In the genomic region with DNA sequence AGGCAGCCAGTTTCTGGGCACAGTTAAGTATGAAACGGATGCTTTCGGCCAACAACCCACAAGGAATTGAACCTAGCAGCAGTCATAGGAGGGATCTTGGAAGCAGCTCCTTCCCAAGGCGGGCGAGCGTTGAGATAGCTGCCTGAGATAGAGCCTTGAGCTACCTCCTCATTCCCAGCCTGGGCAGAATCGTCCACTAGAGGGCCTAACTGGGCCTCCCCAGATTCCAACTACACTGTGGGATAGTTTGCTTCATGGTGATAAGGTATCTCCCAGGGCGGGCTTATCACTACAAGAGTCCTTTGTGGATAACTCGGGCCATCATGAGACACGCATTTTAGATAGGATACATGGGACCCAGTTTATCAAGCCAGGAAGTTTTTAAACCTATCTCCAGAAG, we compare ENCODE assay signal across 8 mouse cellular contexts. TPM values are rescaled to one million over a fixed set of nuclear protein-coding genes. Genes with fewer than 3 reads are reported as not detected.
DNase-seq lines count a peak whose midpoint lies in the region; ATAC-seq and TF ChIP-seq lines count a peak whose summit lies in the region.

No protein-coding gene starts in this region.

- TF ChIP-seq EP300 in stomach, postnatal 0 days (optimal IDR thresholded peaks at IDR 0.05), result no peak

- TF ChIP-seq CTCF in stomach, postnatal 0 days (IDR thresholded peaks at IDR 0.05; ENCODE audit: low read depth), result peak; percentile 62

- no peak overlapping the region for H3K4me3 ChIP-seq in stomach, postnatal 0 days (ENCODE audit: low read depth, low read length)
- H3K4me3 ChIP-seq in hindbrain, embryonic 10.5 days, result no peak overlapping the region

- H3K4me1 ChIP-seq in stomach, postnatal 0 days (replicated peaks; ENCODE audit: control insufficient read depth, insufficient read depth), result no peaks in the 10 kb centered on the region
- peaks cover 13% of the 10 kb centered on the region for H3K4me1 ChIP-seq in hindbrain, embryonic 10.5 days (replicated peaks)

- 67% methylated on average over 9 of the region's 9 CpGs for WGBS in stomach, postnatal 0 days
- 74% methylated on average over 9 of the region's 9 CpGs for WGBS in hindbrain, embryonic 10.5 days

- no peaks in the 10 kb centered on the region for H3K27me3 ChIP-seq in stomach, postnatal 0 days (ENCODE audit: control insufficient read depth, insufficient read depth, low read length)
- H3K27me3 ChIP-seq in hindbrain, embryonic 10.5 days (ENCODE audit: insufficient read depth, poor library complexity, severe bottlenecking), result no peaks in the 10 kb centered on the region

- H3K9ac ChIP-seq in stomach, postnatal 0 days (ENCODE audit: low read length), result no peak overlapping the region

- no peak overlapping the region for H3K27ac ChIP-seq in stomach, postnatal 0 days (replicated peaks)
- H3K27ac ChIP-seq in hindbrain, embryonic 10.5 days, result no peak overlapping the region

- ATAC-seq in stomach, postnatal 0 days (ENCODE audit: low FRiP score, low TSS enrichment), result no peak

- no peaks in the 10 kb centered on the region for H3K36me3 ChIP-seq in stomach, postnatal 0 days (ENCODE audit: control insufficient read depth, insufficient read depth, low read length)
- H3K36me3 ChIP-seq in hindbrain, embryonic 10.5 days, result no peaks in the 10 kb centered on the region

- H3K4me2 ChIP-seq in stomach, postnatal 0 days (replicated peaks; ENCODE audit: low read depth), result no peak overlapping the region

- peak; percentile 2 for DNase-seq in cerebellum, adult 8-10 months
- no peak for DNase-seq in cerebellum, adult 11-12 months
- peak; percentile 28 to 35 for DNase-seq in kidney, postnatal 4 days
- no peak for DNase-seq in kidney, adult 11 months
- peak; percentile 27 for DNase-seq in thymus, postnatal 4 days
- no peak for DNase-seq in thymus, postnatal 0 days (ENCODE audit: low spot score)
- DNase-seq in stomach, postnatal 0 days (ENCODE audit: low spot score), result no peak
- DNase-seq in hindbrain, embryonic 10.5 days (ENCODE audit: low spot score), result no peak

- H3K9me3 ChIP-seq in stomach, postnatal 0 days (ENCODE audit: control insufficient read depth, low read length), result no peaks in the 10 kb centered on the region
- H3K9me3 ChIP-seq in hindbrain, embryonic 10.5 days, result no peaks in the 10 kb centered on the region

RNA-seq across cellular contexts. Expression of gene Ipo5, which starts 35.9 kb away (rescaled TPM):
- polyA plus RNA-seq in thymus, postnatal 0 days (2015; fragmentation: Nextera tagmentation; extraction: Ambion mirVana), result 51.1 and 52.8 TPM in 2 replicates
- 30.7 and 31.5 TPM in 2 replicates for polyA plus RNA-seq in stomach, postnatal 0 days (2015; fragmentation: Nextera tagmentation; extraction: Ambion mirVana)
- 105 and 132 TPM in 2 replicates for polyA plus RNA-seq in hindbrain, embryonic 10.5 days (2016; fragmentation: Nextera tagmentation; extraction: Ambion mirVana)

Comparison
In these comparisons a context has a peak if more than half of its experiments do, and no peak if none do; other contexts are left out.
1. DNase-seq: peak in cerebellum, adult 8-10 months (single experiment), kidney, postnatal 4 days (2 of 2) and thymus, postnatal 4 days (single experiment); none in cerebellum, adult 11-12 months (single experiment), kidney, adult 11 months (single experiment), thymus, postnatal 0 days (single experiment), stomach, postnatal 0 days (single experiment) and hindbrain, embryonic 10.5 days (single experiment).